In the genomic region with DNA sequence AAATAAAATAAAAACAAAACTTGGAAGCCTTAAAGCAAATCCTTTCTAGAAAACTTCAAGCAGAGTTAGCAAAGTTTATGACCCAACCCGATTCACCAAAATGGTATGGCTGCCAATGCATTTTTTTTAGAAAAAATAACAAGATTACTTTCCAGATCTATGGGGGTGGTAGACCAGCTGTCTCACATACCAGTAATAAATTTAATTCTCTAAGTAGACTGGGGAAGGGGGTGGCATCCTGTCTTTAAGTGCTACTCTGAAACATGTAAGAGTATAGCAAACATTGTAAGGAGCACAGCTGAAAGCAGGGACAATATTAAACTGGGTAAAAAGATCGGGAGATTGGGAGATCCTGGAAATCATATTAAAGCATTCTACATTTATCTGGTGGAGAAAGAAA, we compare ENCODE assay signal across 12 mouse cellular contexts.
"Had no signal": no experiment of that assay in that cellular context is flagged by ENCODE, and none has a peak within 500 bp of the region (broad histone marks: within the 10 kb centered on the region; RNA-seq: fewer than 3 reads in every experiment).

No protein-coding gene starts in this region.

- ATAC-seq: midbrain, embryonic 16.5 days had no signal

- DNase-seq: lung, adult 18-20 months; lung, embryonic 14.5 days; lung, postnatal 10 days; lung, postnatal 4 days; midbrain, embryonic 14.5 days; retina, postnatal 1 day; right cerebral cortex, postnatal 14 days; spleen, adult 18-20 months; thymus, adult 2 months; thymus, postnatal 25 days; thymus, postnatal 4 days had no signal
